Mouse (Mus musculus): ENCODE measurements around the gene Glt1d1.
A peak's percentile ranks its signal among the peaks of the same experiment; 100 is the strongest.

Gene Glt1d1

GRCm38 (mm10) chr5:127632167-127633145 lies at the start of gene Glt1d1, which contains the start of gene Slc15a4:
Gene Glt1d1, plus strand, starts transcription at chr5:127632262.
Gene Slc15a4, minus strand, starts transcription at chr5:127632897.
- DNase-seq (ENCODE audit: low read depth, low spot score), result peak; percentile 28

DNA sequence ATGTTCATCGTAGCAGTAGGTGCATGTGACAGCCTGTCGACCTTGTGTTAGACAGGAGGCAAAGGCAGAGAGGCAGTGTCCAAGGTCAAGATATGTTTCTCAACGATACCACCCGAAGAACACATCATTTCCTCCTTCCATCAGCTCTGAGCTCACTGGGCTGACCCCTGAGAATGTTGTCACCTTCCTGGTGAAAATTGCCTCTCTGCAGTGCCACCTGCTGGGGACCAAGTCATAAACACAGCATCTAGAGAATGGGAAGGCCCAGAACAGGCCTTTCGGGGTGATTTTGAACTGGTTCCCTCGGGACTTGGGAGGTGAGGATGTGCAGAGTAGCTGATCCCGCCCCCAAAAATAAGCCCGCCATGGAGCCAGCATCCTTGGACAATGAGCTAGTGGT lies 48.4 kb upstream of the Glt1d1 start:
- no peak for DNase-seq (ENCODE audit: low read depth, low spot score)

GRCm38 (mm10) chr5:127587854-127588253 lies 44.2 kb upstream of the Glt1d1 start:
- DNase-seq (ENCODE audit: low read depth, low spot score), result peak; percentile 29

- no peak for DNase-seq (ENCODE audit: low read depth, low spot score)
Observed at GRCm38 (mm10) chr5:127592406-127592805, 39.7 kb upstream of the Glt1d1 start.

DNA sequence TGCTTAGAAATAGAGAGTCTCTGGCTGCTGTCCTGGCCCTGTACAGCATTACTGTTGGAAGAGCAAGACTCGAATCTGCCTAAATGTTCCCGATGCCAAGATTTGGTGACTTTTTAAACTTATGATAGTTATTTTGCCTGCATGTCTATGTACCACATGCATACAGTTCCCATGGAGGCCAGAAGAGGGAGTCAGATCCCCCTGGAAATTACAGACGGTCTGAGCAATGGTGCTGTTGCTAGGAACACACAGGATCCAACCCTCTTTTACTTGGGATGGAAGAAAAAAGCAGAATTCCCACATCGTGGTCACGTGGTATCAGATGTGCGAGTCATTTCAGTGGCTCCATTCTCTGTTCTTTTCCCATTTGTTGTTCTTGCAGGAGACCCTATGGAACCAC lies 39.2 kb upstream of the Glt1d1 start:
- peak; percentile 20 for DNase-seq (ENCODE audit: low read depth, low spot score)

DNA sequence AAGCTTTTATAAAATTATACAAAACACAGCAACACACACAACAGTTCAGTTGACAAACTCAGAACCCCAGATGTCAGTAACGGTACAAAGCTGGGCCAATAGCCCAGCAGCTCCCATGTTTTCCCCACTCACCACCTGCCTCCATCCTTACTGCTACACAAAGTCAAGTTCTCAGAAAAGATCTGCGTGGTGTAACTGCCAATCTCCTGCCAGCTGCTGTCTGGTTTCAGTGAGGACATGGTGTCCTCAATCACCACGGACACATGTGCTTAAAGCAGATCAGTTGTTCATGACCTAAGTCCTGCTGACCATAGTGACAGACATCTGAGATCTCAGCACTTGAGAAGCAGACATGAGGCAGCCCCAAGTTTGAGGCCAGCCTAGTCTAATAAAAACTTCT lies 36.4 kb upstream of the Glt1d1 start:
- DNase-seq (ENCODE audit: low read depth, low spot score), result no peak

- DNase-seq (ENCODE audit: low read depth, low spot score), result no peak
Observed at GRCm38 (mm10) chr5:127596862-127597261, 35.2 kb upstream of the Glt1d1 start.

DNA sequence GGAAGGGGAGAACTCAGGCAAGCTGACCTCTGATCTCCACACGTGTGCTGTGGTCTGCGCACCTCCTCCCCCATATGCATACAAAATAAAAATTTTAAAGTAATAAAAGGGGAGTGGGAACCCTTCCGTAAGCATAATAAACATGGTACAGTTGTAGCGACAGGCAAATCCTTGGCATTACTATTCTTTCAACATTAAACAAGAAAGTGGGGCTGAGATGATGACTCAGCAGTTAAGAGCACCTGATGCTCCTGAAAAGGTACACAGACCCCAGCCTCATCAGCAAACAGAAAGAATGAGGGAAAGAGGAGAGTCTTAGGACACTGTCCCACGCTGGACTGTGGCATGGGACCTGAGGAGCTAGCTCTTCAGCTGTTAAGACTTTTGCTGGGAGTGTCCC lies 29.1 kb upstream of the Glt1d1 start:
- no peak for DNase-seq (ENCODE audit: low read depth, low spot score)

- DNase-seq (ENCODE audit: low read depth, low spot score), result no peak
Observed at GRCm38 (mm10) chr5:127607507-127607906, 24.6 kb upstream of the Glt1d1 start.

DNA sequence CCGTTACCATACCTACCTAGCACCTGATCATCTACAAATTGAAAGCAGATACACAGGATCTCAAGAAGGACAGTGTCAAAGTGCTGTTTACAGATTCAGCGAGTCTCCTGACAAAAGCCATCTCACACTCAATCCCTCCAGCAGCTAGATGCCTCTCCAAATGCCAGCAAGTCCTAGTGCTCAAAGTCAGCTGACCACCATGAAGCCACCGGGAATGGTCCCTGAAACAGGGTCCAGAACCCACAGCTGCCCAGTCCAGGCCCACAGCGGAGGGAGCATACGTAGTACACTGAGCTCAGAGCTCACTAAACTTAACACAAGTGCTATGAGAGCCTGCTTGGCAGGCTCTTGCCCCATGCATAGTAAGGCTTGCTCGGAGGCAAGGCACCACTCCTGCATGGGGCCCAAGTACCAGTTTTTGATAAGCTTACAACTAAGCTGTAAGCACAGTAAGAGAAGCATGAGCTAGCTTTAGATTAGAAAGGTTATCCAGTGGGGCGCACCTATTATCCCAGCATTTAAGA lies 22.8 kb upstream of the Glt1d1 start:
- DNase-seq (ENCODE audit: low read depth, low spot score), result no peak

DNA sequence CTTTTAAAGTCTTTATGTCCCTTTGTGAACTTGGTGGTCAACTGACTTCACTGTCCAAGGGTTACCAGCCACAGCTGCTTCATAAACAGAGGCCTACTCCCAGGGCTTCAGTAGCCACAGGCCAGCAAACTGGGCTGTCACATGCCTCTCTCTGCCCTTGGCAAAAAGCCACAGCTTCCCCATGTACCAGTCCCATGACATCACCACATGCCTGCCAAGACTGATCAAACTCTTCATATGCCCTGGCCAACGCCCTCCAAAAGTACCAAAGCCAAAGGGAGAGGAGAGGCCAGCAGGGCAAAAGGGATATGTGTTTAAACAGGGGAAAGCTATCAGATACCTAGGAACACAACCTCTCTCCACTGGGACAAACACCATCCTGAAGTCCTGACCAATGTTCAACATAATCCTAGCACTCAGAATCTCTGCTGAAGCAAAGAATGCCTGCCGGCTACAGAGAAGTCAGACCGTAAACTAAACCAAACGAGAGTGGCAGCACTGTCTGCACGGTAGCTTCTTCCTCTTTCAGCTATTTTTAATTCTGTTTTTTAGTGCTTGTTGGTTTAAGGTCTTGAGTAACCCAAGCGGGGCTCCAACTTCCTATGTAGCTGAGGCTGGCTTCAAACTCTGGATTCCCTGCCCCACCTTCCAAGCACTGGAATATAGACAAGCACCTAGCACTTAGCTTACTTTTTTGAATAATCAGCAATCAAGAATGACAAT lies 21.1 kb upstream of the Glt1d1 start:
- DNase-seq (ENCODE audit: low read depth, low spot score), result no peak

- no peak for DNase-seq (ENCODE audit: low read depth, low spot score)
Observed at GRCm38 (mm10) chr5:127611881-127612280, 20.2 kb upstream of the Glt1d1 start.

- DNase-seq (ENCODE audit: low read depth, low spot score), result no peak
Observed at GRCm38 (mm10) chr5:127612397-127612796, 19.7 kb upstream of the Glt1d1 start.

DNA sequence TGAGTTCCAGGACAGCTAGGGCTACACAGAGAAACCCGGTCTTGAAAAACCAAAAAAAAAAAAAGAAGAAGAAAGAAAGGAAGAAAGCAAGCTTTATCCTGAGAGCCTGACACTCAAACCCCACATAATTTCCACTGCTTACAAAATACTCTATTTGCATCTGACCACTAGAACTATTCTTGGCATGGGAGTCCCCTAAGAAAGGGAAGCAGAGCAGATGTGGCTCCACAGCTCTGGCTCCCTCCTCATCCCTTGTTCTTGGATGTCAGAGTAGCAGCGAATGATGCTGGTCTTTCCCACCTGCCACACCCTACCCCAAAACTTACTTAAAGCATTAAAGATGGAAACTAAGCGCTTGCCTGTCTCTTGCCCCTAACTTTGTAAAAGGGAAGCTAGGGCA lies 16.6 kb upstream of the Glt1d1 start:
- DNase-seq (ENCODE audit: low read depth, low spot score), result no peak

DNA sequence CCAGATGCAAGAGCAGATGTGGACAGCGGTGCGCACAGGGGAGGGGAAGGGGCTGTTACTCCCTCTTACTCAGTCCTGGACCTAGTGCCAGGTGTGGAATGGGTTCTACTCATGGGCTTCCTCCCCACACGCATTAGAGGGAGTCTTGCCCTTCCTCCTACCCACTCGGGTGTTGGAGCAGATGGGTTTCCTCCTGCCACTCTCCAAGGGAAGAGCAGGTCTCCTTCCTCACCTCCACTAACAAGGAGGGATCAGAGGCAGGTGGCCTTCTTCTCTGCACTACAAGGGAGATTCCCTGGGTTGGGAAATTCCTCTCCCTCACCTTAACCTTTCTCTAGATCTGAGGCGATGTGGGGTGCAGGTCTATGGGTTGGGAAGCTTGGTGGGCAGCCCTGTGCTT lies 15.9 kb upstream of the Glt1d1 start:
- peak; percentile 10 for DNase-seq (ENCODE audit: low read depth, low spot score)

DNA sequence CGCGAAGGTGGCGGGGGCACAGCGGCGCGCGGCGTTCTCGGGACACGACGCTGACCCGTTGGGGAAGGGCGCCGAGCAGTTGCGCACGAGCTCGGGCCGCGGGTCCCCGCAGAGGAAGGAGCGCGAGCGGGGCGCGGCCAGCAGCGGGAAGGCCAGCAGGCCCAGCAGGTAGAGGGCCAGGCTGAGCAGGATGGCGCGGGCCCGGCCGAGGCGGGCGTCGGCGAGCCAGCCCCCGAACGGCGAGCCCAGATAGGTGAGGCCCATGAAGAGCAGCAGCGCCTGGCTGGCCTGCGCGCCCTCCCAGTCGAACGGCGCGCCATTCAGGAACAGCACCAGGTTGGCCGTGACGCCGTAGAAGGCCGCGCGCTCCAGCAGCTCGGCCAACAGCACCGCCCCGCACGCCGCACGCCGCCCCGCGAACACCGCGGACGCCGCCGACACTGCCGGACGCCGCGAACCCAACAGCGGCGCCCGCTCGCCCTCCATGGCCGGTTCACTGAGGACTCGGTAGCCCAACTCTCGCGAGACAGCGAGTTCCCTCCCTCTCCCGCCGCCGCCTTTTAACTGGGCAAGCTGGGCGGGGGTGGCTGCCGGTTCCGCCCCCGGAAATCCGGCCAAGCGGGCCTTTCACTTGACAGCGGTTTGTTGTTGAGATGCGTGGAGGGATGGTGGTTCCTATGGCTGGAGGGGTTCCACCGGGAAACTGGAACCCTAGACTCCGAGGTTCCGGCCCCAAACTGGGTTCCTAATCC lies 15.0 kb upstream of the Glt1d1 start:
- peak; percentile 94 for DNase-seq (ENCODE audit: low read depth, low spot score)

GRCm38 (mm10) chr5:127618834-127619233 lies 13.2 kb upstream of the Glt1d1 start:
- DNase-seq (ENCODE audit: low read depth, low spot score), result no peak

DNA sequence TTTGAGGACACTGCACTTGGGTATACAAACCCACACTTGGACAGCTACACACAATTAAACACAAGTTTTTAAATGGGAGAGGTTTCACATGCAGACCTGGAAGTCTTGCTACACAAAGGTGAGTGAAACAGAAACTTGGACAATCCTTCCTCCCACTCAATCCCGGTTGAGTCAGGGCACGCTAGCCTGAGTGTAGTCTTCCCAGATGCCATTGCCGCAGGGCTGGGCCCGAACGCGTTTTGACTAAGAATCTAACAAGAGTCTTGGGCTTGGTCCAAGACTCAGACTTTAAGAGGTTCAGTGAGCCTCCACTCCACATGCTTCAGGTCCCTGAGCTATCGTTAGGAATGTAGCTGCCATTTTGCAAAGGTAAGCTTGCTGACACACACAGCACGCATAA lies 11.7 kb upstream of the Glt1d1 start:
- no peak for DNase-seq (ENCODE audit: low read depth, low spot score)

- DNase-seq (ENCODE audit: low read depth, low spot score), result no peak
Observed at GRCm38 (mm10) chr5:127621108-127621507, 11.0 kb upstream of the Glt1d1 start.

DNA sequence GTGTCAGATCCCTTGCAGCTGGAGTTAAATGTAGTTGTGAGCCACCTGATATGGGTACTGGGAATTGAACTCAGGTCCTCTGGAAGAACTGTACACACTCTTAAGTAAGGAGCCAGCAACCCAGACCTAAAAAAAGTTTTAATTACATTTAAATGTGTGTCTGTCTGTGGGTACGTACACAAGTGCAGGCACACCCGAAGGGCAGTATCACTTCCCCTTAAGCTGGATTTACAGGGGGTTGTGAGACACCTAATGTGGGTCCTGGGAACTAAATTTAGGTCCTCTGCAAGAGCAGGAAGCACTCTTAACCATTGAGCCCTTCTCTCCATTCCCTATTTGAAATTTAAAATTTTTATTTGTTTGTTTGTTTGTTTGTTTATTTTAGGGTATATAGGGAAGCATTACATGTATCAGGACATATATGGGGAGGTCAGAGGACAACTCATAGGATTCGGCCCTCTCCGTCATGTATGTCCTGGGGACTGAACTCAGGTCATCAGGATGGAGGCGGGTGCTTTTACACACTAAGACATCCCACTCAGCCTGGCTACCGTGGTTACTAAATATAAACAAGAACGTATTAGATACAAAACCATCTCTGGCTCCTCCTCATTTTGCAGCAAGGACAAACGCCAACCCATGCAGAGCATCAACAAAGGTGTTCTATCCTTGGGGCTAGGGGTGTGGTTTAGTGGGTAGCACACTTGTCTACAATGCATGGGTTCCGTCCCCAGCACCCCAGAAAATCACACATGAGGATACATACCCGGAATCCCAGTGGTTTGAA lies 7.4 kb upstream of the Glt1d1 start:
- no peak for DNase-seq (ENCODE audit: low read depth, low spot score)

DNA sequence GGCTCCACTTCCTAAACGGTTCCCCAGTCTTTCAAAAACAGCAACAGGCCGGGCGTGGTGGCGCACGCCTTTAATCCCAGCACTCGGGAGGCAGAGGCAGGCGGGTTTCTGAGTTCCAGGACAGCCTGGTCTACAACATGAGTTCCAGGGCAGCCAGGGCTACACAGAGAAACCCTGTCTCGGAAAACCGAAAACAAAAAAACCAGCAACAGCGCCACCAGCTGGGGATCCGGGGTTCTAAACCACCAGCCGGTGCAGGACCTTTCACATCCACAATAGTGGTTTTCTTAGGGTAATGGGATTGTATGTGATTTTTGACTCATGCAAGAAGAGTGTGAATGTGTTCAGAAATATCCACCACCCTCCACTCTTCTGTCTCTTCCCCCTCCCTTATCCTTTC lies 4.8 kb upstream of the Glt1d1 start:
- DNase-seq (ENCODE audit: low read depth, low spot score), result no peak

All from forelimb bud, embryonic 11.5 days (tissue).